Mouse (Mus musculus): ENCODE measurements around the gene Adam15. TPM values are rescaled to one million over a fixed set of nuclear protein-coding genes. Genes with fewer than 3 reads are reported as not detected.

The Adam15 gene
- polyA plus RNA-seq (2015; fragmentation: Nextera tagmentation; extraction: Ambion mirVana): 74.6 and 84.1 TPM in 2 replicates

DNA sequence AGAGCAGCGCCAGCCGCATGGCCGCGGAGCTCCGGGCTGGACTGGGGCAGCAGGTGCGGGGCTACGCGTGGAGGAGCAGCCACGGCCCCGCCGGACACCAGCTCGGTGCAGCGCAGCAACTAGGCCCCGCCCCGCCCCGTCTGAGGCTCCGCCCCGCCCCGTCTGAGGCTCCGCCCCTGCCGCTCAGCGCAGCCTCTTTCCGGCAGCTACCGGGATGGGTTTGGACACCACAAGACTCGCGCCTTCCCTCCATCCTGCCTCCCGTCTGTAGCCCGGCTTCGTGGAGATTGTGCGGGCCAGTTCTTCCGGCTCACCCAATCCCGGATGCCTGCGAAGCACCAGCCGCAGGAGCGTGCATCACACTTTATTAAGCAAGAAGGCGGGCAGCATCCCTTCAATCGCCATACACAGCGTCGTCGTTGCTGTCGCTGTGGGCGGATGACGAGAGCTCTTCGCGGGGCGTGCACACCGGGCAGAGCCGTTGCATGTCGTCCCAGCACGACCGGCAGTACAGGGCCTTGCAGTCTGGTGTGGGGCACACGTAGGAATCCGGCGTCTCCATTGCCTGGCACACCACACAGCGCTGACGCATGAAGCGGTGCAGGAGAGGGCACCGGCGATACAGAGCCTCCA is at the start of gene Adam15:
Gene Adam15, minus strand, starts transcription at position 128 of the 633 bp plus-strand sequence.
- Histone ChIP-seq H3K9me3 (ENCODE audit: control insufficient read depth, low read length) (no peaks in the 10 kb centered on the region), H3K4me1 (ENCODE audit: control insufficient read depth, insufficient read depth, low read depth, low read length) (peaks cover 13% of the 10 kb centered on the region), H3K27me3 (replicated peaks; ENCODE audit: control insufficient read depth, insufficient read depth, low read length) (no peaks in the 10 kb centered on the region), H3K27ac (ENCODE audit: low read depth, low read length) (peak within 1 kb of the TSS; percentile 90), H3K9ac (ENCODE audit: low read depth, low read length) (peak within 1 kb of the TSS; percentile 85), H3K4me3 (ENCODE audit: low read length) (peak within 1 kb of the TSS; percentile 82), H3K4me2 (ENCODE audit: low read length) (peak within 1 kb of the TSS; percentile 98), H3K36me3 (ENCODE audit: control insufficient read depth, insufficient read depth, low read length) (peaks cover under 1% of the 10 kb centered on the region; the same call in 1 of the 2 replicates)
- WGBS: under 1% methylated on average over 58 of the region's 59 CpGs
- ATAC-seq: peak; percentile 93

DNA sequence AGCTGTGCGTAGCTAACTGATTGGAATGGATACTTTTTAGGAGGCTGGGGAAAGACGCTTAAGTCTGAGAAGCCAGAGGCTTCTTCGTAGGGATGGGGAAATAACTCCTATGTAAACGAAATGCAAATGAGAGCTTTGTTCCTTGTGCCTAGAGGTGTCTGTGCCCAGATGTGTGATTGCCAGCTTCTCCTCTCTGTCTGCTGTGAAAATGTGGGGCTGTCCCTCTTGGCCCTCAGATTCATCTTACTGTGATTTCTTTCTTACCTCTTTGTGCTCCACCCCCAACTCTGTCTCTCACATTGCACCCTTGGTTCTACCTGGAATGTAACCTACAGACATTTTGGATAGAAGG is 46.8 kb upstream of the Adam15 start:
- WGBS: 0% methylated on average over 4 of the region's 4 CpGs
- Histone ChIP-seq H3K27me3 (replicated peaks; ENCODE audit: control insufficient read depth, insufficient read depth, low read length) (peaks cover 16% of the 10 kb centered on the region), H3K9ac (ENCODE audit: low read depth, low read length) (no peak overlapping the region; the same call in 1 of the 2 replicates), H3K4me2 (ENCODE audit: low read length) (peak overlapping the region; percentile 74), H3K36me3 (ENCODE audit: control insufficient read depth, insufficient read depth, low read length) (0 out of 2 replicates have a peak, but pooled peaks cover 3% of the 10 kb centered on the region), H3K9me3 (ENCODE audit: control insufficient read depth, low read length) (no peaks in the 10 kb centered on the region), H3K27ac (ENCODE audit: low read depth, low read length) (no peak overlapping the region), H3K4me1 (ENCODE audit: control insufficient read depth, insufficient read depth, low read depth, low read length) (peaks cover 42% of the 10 kb centered on the region), H3K4me3 (ENCODE audit: low read length) (peak overlapping the region; percentile 45)
- ATAC-seq: no peak

DNA sequence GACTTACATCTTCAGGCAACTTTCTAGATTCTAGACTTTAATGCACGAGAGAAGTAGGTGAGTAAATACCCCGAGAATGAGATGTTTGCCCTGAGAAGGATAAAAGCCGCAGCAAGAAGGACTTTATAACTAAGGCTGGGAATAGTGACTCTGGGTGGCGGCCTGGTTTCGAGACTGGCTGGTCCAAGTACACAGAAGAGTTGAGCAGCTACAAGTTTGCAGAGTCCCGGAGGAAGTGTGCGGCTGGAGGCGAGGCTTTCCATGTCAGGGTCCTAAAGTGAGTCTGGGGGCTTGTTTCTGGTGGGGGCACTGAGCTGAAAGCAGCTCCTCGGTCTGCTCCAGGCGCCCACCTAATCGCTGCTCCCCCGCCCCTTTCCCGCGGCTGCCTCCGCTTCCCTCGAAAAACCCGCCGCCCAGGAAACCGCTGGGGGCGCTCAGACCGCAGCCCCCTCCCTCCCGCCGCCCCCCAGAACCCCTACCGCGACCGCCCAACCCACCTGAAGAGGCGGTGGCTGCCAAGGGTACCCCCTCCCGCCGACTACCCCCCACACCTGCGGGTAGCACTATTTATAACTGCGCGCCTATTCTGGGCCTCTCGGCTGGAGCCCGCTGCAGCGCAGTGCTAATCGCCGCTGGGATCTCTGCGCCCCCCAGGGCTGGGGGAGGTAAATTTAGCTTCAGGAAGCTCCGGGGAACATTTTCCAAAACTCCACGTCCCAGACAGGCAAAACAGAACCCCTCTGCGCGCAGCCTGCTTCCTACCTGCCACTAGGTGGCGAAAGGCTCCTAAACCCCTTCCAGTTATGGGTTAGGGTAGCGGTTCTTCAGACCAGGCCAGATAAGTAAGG is 46.2 kb upstream of the Adam15 start:
- H3K4me1 ChIP-seq (ENCODE audit: control insufficient read depth, insufficient read depth, low read depth, low read length): peaks cover 48% of the 10 kb centered on the region
- WGBS: under 1% methylated on average over 31 of the region's 44 CpGs
- H3K27ac ChIP-seq (ENCODE audit: low read depth, low read length): no peak overlapping the region
- peaks cover 16% of the 10 kb centered on the region for H3K27me3 ChIP-seq (replicated peaks; ENCODE audit: control insufficient read depth, insufficient read depth, low read length)
- ATAC-seq: no peak
- peak overlapping the region; percentile 58 for H3K9ac ChIP-seq (ENCODE audit: low read depth, low read length)
- H3K4me2 ChIP-seq (ENCODE audit: low read length): peak overlapping the region; percentile 74
- peak overlapping the region; percentile 45 for H3K4me3 ChIP-seq (ENCODE audit: low read length)
- no peaks in the 10 kb centered on the region for H3K36me3 ChIP-seq (ENCODE audit: control insufficient read depth, insufficient read depth, low read length)
- H3K9me3 ChIP-seq (ENCODE audit: control insufficient read depth, low read length): no peaks in the 10 kb centered on the region

DNA sequence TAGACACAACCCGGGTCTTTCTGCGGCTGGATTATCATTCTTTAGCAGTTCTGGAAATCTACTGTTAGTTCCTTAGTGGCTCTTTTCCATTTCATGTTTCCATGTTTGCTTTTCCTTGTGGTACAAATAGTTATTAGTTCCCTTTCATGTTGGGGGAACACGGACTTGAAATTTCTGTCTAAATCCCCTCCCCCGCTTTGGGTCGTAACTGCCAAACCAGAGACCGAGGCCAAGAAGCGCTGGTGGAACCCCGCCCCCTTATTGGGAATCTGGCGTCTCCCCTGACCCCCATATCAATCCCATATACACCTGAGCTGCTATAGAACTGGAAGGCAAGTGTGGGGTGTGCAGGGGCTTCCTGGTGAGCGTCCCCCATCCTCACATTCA is 45.6 kb upstream of the Adam15 start:
- Histone ChIP-seq H3K9ac (ENCODE audit: low read depth, low read length) (peak overlapping the region; percentile 17; the same call in 1 of the 2 replicates), H3K9me3 (ENCODE audit: control insufficient read depth, low read length) (no peaks in the 10 kb centered on the region), H3K27me3 (replicated peaks; ENCODE audit: control insufficient read depth, insufficient read depth, low read length) (peaks cover 16% of the 10 kb centered on the region), H3K36me3 (ENCODE audit: control insufficient read depth, insufficient read depth, low read length) (no peaks in the 10 kb centered on the region), H3K4me1 (ENCODE audit: control insufficient read depth, insufficient read depth, low read depth, low read length) (peaks cover 52% of the 10 kb centered on the region), H3K4me3 (ENCODE audit: low read length) (peak overlapping the region; percentile 45), H3K4me2 (ENCODE audit: low read length) (peak overlapping the region; percentile 74), H3K27ac (ENCODE audit: low read depth, low read length) (peak overlapping the region; percentile 34; the same call in 1 of the 2 replicates)
- 1% methylated on average over 10 of the region's 10 CpGs for WGBS
- ATAC-seq: no peak

DNA sequence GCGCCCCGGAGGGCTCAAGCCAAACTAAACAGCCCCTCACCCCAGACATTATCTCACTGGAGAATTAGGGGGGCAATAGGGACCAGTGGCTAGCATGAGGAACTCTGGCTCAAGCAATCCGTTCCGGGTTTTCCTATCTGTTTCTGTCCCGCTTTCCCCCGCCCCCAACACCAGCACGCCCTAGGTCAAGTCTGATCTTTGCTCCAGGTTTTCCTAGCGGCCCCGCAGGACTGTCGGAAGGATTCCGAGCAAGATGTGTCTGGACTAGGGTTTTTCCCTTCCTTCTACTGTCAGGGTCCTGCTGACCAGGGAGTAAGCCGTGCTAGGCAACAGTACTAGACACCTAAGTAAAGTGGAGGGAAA is 45.1 kb upstream of the Adam15 start:
- Histone ChIP-seq H3K27ac (ENCODE audit: low read depth, low read length) (peak overlapping the region; percentile 34; the same call in 1 of the 2 replicates), H3K9ac (ENCODE audit: low read depth, low read length) (peak overlapping the region; percentile 33), H3K4me1 (ENCODE audit: control insufficient read depth, insufficient read depth, low read depth, low read length) (peaks cover 52% of the 10 kb centered on the region), H3K36me3 (ENCODE audit: control insufficient read depth, insufficient read depth, low read length) (no peaks in the 10 kb centered on the region), H3K9me3 (ENCODE audit: control insufficient read depth, low read length) (no peaks in the 10 kb centered on the region), H3K27me3 (replicated peaks; ENCODE audit: control insufficient read depth, insufficient read depth, low read length) (peaks cover 16% of the 10 kb centered on the region), H3K4me2 (ENCODE audit: low read length) (peak overlapping the region; percentile 74), H3K4me3 (ENCODE audit: low read length) (peak overlapping the region; percentile 45)
- WGBS: 0% methylated on average over 10 of the region's 12 CpGs
- peak; percentile 7; the same call in 1 of the 2 replicates for ATAC-seq

DNA sequence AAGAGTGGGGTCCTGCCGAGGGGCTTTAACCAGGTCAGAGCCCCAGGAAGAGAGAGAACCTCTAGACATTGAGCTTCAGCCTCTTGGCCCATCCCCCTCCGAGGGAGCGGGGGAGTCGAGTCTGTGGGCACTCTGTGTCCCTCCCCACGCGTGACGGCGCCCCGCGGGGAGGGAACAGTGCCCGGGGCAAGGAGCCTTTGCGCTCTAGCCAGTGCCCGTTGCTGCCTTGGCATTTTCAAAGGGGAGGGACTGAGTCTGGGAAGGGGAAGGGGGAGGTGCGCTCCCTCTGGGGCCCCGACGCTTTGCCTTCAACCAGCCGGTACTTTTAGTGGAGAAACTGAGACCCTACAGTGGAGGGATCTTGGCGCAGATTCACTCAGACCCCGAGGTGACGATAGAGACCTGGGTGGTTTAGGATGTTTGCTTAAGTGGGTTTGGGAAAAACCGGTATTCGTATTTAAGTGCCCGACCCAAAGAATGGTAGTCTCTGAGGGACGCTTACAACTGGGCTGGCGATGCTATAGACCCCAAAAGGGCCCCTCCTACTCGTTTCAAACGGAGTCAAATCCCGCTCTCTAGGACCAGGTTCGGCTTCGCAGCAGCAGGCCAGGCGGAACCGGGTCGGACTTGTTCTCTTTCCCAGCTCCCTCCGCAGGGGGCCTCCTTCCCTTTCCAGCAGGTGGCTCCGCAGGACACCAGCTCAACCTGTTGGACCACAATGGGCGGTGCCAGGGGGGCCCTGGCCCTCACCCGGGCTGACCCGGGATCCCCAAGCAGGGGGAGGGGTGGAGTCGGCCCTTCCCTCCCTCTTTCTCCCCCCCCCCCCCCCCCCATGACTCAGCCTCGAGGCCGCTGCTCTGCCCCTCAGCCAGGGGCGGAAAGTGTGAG is 44.5 kb upstream of the Adam15 start, which contains the start of gene Zbtb7b:
Gene Zbtb7b, minus strand, starts transcription at position 771 of the 888 bp plus-strand sequence.
- peaks cover 52% of the 10 kb centered on the region for H3K4me1 ChIP-seq (ENCODE audit: control insufficient read depth, insufficient read depth, low read depth, low read length)
- ATAC-seq: peak; percentile 49
- under 1% methylated on average over 38 of the region's 42 CpGs for WGBS
- no peaks in the 10 kb centered on the region for H3K36me3 ChIP-seq (ENCODE audit: control insufficient read depth, insufficient read depth, low read length)
- peaks cover 16% of the 10 kb centered on the region for H3K27me3 ChIP-seq (replicated peaks; ENCODE audit: control insufficient read depth, insufficient read depth, low read length)
- H3K27ac ChIP-seq (ENCODE audit: low read depth, low read length): peak within 1 kb of the TSS; percentile 79
- H3K4me2 ChIP-seq (ENCODE audit: low read length): peak within 1 kb of the TSS; percentile 74
- H3K4me3 ChIP-seq (ENCODE audit: low read length): peak within 1 kb of the TSS; percentile 45
- H3K9ac ChIP-seq (ENCODE audit: low read depth, low read length): peak within 1 kb of the TSS; percentile 53
- H3K9me3 ChIP-seq (ENCODE audit: control insufficient read depth, low read length): no peaks in the 10 kb centered on the region

DNA sequence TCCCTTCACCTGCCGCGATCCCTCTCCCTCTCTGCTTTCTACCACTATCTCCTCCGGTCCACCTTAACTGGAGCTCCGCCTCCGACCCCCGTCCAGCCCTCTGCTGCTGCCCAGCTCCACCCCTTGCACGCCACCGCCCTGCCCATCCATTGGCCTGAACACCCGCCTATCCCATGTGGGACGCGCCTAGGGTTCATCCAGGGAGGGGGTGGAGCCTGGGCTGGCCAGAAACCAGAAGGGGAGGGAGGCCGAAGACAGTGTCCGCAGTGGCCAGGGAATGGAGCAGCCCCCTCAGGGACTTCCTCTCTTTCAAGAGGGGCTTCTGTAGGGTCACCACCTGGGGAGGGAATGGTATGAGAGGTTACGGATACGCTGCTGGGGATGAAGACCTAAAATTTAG is 43.8 kb upstream of the Adam15 start:
- under 1% methylated on average over 15 of the region's 15 CpGs for WGBS
- peaks cover 52% of the 10 kb centered on the region for H3K4me1 ChIP-seq (ENCODE audit: control insufficient read depth, insufficient read depth, low read depth, low read length)
- peaks cover 16% of the 10 kb centered on the region for H3K27me3 ChIP-seq (replicated peaks; ENCODE audit: control insufficient read depth, insufficient read depth, low read length)

DNA sequence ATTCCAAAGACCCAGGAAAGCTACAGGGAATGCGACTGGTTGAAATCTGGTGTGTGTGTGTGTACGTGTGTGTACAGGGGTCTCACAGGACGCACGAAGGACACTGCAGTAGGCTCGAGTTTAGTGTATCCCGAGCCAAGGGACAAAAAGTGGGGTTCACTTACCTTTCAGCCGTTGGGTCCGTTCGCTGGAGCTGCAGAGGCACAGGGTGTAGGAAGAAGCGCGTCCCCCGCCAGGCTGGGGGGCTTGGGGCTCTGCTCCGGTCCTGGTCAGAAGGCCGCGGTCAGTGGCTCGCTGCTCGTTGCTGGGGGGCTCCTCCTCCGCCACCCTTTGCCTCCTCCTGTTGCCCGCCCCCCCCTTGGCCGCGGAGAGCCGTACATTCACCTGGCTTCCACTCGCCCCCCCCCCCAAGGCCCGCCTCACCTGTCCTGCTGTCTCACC is 43.1 kb upstream of the Adam15 start:
- Histone ChIP-seq H3K9me3 (ENCODE audit: control insufficient read depth, low read length) (no peaks in the 10 kb centered on the region), H3K27ac (ENCODE audit: low read depth, low read length) (no peak overlapping the region), H3K36me3 (ENCODE audit: control insufficient read depth, insufficient read depth, low read length) (no peaks in the 10 kb centered on the region), H3K27me3 (replicated peaks; ENCODE audit: control insufficient read depth, insufficient read depth, low read length) (peaks cover 16% of the 10 kb centered on the region), H3K9ac (ENCODE audit: low read depth, low read length) (peak overlapping the region; percentile 49), H3K4me2 (ENCODE audit: low read length) (peak overlapping the region; percentile 74), H3K4me3 (ENCODE audit: low read length) (peak overlapping the region; percentile 45), H3K4me1 (ENCODE audit: control insufficient read depth, insufficient read depth, low read depth, low read length) (peaks cover 52% of the 10 kb centered on the region)
- ATAC-seq: no peak
- WGBS: under 1% methylated on average over 22 of the region's 24 CpGs

More for the DNA sequence above, 43.8 kb upstream of the Adam15 start:
- Histone ChIP-seq H3K9me3 (ENCODE audit: control insufficient read depth, low read length) (no peaks in the 10 kb centered on the region), H3K9ac (ENCODE audit: low read depth, low read length) (peak overlapping the region; percentile 53), H3K4me3 (ENCODE audit: low read length) (peak overlapping the region; percentile 45), H3K36me3 (ENCODE audit: control insufficient read depth, insufficient read depth, low read length) (no peaks in the 10 kb centered on the region), H3K4me2 (ENCODE audit: low read length) (peak overlapping the region; percentile 74), H3K27ac (ENCODE audit: low read depth, low read length) (peak overlapping the region; percentile 79)
- peak; percentile 93 for ATAC-seq
